Mouse (Mus musculus) mature B cell (primary cell): ENCODE measurements around the gene Lmo3.

Experiments used
- in situ Hi-C: fragments of 300-500 bp; cut with MboI; formaldehyde crosslinking; loops from 2 replicates; pipeline ENCODE4 v1.14.3; 2019

Gene Lmo3

DNA sequence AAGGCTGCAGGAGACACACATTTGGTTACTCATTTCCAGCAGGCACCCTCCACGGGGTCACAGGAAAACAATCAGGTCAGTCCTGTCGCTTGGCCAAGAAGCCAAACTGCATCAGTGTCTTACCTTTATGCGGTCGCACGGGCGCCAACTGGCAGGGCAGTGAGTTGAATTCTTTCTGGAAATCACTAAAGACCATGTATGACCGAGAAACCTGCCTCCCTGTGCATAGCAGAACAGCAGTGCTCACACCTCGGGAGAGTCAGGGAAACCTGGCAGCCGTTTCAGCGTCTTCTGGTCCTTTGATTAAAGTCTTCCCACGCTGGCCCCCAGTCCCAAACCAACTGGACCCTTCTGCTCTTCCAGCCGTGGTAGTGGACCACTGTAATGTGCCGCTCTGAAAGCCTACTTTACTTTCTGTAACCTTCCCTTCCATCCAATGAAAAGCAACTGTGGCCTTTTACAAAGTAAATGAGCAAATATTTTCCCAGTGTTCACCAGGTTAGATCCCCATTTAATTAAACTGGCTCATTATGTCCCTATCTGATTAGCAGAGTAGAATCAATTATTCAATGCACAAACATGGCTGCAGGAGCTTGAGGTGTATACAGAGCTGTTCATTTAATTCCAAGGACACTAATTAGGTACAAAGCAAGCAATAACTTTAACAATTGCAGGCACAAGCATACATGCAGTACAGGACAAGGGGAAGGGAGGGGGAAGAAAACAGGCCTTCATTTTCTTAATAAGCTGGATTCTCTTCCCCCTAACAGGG lies at the start of gene Lmo3:
Lmo3 (minus strand) TSS at position 235 of the 772 bp plus-strand sequence.
- in situ Hi-C loops = no loop called here

DNA sequence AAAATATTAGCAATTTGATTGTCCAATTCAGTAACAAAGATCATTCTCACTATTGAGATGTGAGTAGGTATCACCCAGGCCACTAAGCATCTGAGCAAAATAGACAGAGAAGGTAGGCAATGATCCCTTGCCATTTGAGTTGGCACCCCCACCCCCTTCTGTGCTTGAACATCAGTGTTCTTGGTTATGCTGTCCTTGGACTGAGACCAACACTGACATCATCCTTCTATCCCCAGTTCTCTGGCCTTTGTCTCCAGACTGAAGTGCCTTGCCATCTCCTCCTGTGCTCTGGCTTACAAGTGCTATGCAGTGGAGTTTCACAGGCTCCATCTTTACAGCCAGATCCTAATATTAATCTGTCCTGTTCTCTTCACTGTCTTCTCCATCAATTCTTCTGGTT lies 39.0 kb upstream of the Lmo3 start:
- in situ Hi-C loops = no loop called here

DNA sequence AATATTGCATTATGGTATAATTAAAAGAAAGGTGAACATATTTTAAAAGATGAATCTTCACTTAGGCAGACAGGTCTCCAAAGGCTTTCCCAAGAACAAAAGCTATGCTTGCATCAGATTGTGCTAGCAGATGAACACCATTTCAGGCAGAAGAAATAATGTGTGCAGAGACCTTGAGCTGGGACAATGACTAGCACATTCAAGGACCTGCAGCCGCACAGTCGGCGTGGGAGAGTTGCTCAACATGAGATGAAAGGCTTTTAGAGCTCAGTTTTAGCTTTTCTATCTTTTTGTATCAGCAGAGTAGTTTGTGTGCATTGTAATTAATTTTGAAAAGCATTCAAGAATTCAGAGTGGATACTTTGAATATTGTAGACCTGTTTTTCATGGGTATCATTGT lies 36.6 kb upstream of the Lmo3 start:
- in situ Hi-C loops = no loop called here

DNA sequence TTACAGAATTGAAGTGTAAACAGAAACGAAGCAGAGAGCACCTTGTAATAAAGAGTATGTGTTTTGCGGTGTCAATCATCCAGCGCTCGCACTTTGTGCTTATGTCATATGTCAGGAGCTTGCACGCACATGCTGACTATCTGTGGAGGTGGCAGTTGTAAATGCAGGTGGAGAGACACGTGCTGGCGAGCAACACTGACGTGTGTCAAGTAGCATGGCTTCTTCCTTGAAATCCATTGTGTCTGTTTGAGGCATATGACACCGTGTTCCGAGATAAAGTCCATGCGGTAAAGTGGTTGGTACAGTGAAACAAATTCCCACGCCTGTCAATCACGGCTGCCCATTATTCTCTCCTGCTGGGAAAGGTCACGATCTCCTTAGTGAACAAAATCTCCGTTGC lies 15.2 kb upstream of the Lmo3 start:
- in situ Hi-C loops = no loop called here

- in situ Hi-C loops = no loop called here
Measured at GRCm38 (mm10) chr6:138595991-138596698, 14.4 kb upstream of the Lmo3 start.

DNA sequence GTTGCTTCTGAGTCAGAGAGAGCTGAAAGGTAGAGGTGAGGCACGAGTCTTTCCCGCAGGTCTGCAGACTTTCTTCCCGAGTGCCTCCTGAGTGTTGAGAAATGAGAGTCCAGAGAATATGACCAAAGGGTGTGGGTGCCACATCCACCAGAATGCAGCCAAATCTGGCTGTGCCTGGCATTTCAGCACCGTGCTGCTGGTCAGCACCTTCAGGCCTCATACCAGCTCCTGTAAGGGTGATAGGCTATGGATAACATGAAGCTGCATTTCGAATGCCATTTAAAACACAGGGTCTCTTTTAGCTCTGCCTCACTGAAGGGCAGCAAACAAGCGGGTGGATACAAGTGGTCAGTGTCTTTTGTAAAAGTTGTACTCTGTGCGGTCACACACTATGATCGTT lies 1.5 kb upstream of the Lmo3 start:
- in situ Hi-C loops = no loop called here

DNA sequence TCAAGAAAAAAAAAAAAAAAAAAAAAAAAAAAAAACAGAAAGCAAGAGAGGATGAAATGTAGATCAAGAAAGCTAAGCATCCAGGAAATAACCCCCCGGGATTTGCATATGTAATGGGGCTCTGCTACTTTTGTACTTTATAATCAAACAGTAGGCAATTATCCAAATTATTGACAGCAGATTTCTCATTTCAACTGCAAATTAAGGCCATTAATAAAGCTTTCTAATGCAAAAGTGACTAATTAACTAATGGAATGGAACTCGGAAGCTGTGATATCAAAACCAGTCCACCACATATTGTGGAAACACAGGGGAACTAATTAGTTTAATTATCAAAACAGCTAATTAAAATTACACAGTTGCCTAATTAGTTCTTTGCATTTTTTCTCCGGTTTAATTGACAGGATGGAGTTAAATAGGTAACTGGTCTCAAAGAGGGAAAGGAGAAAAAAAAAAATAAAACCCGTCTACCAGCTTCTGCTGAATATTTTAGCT lies 785 bp upstream of the Lmo3 start:
- in situ Hi-C loops = no loop called here

- in situ Hi-C loops = no loop called here
Measured at GRCm38 (mm10) chr6:138580491-138581076, 1.2 kb downstream of the Lmo3 start.

GRCm38 (mm10) chr6:138563416-138563815 lies 18.4 kb downstream of the Lmo3 start:
- in situ Hi-C loops = no loop called here

DNA sequence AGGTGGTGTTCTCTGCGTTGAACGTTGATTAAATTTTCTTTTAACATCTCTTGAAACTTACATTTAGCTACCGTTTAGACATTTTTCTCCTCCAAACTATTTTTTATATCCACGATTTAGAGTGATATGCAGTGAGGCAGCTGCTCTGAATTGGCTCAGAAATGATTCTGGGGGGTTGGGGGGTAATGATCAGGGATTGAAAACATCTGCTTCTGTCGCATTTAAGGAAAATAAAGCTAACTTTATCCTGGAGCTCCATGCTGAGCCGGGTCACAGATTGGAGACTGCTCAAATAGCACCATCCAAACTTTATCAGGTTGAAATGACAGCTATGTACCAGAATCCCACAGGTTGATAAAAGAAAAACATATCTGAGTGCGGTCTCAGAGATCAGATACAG lies 29.6 kb downstream of the Lmo3 start:
- in situ Hi-C loops = no loop called here

- in situ Hi-C loops = no loop called here
Measured at GRCm38 (mm10) chr6:138534879-138535278, 46.9 kb downstream of the Lmo3 start.

DNA sequence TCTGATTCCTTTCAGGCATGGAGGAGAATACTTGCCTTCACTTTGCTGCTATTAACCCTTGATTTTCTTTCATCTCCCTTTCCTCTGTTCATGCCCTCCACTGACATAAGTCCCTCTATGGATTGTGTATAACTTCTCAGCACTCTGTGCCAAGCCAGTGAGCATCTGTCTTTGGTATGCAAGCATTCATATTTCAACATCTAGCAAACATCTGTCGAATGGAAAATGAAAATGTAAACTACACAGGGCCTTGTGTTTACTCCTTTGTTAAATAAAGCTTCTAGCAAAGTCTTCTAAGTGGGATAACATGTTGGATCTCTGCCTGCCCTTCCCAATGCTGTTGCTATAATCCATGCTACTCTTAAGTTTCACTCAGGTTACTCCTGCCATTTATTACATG lies 75.1 kb downstream of the Lmo3 start:
- in situ Hi-C loops = no loop called here

DNA sequence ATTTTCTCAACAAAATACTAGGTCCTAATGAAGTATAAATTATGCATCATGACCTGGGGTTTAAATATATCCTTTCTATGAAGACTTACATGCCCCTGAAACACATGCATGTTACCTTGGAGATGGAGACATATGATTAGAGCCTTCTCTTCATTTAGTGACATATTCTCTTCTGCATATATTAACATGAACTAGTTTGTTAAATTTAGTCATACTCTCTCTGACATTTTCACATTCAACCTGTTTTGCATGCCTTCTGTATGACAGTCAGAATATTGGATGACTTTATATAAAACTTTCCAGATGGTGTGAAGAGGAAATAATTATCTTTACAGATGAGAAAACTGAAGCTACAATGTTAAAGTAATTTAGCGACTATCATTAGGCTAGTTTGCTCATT lies 77.8 kb downstream of the Lmo3 start:
- in situ Hi-C loops = no loop called here

GRCm38 (mm10) chr6:138482834-138483233 lies 98.9 kb downstream of the Lmo3 start:
- in situ Hi-C loops = no loop called here

DNA sequence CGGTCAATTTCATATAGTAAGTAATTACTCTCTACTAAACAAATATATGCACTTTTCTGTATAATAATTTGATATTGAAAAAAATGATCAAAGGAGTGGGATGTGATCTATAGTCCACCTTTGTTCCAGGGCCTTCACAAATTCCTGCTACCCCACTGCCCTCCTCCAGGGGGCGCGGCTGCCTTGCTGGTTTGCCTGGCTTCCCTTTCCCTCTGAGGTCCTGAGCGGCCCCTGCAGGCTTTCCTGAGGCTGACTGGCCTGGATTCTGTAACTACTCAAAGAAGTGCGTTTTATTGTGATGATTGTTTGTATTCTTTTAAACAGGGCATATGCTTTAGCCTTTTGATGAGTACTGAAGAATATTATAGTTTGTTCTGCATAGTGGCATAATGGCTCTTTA lies 104.2 kb downstream of the Lmo3 start:
- in situ Hi-C loops = no loop called here

GRCm38 (mm10) chr6:138469204-138469603 lies 112.6 kb downstream of the Lmo3 start:
- in situ Hi-C loops = no loop called here

- in situ Hi-C loops = no loop called here
Measured at GRCm38 (mm10) chr6:138444515-138445048, 137.2 kb downstream of the Lmo3 start.

GRCm38 (mm10) chr6:138437351-138437750 lies 144.4 kb downstream of the Lmo3 start:
- in situ Hi-C loops = no loop called here

- in situ Hi-C loops = no loop called here
Measured at GRCm38 (mm10) chr6:138436813-138437212, 145.0 kb downstream of the Lmo3 start.

- in situ Hi-C loops = no loop called here
Measured at GRCm38 (mm10) chr6:138427394-138427793, 154.4 kb downstream of the Lmo3 start.

DNA sequence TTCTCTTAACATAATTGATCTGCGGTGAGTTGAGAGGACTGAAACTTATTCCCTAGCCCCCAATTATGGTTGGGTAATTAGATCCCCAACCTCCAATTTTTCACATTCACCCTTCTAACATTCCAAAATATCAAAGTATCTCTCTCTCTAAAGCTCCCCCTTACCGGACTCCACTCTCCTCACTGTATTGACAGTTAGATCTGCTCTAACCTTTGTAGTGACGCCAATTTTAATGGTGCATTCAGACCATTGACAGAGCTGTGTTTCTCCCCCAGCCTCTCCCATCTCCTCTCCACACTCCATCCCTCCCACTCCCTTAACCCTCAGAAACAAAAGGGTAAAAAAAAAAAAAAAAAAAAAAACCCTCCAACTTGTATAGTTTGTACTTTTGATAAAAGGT lies 154.9 kb downstream of the Lmo3 start:
- in situ Hi-C loops = no loop called here

GRCm38 (mm10) chr6:138424514-138425225 lies 157.1 kb downstream of the Lmo3 start:
- in situ Hi-C loops = no loop called here
